Mouse (Mus musculus) right cerebral cortex, postnatal 10 days (tissue): ENCODE data around the gene Zfp423.

ENCODE experiments used
- DNase-seq, 2 experiments: peaks; one replicate each; pipeline ENCODE4 v3.0.0; 2021; ENCODE audit warnings: low spot score in 2 of 2

The Zfp423 gene

GRCm38 (mm10) chr8:87619118-87619517 lies 340.3 kb downstream of the Zfp423 start:
- DNase-seq, result peak in 1 of 2 experiments; percentile 22

- DNase-seq, result no peak
Measured at GRCm38 (mm10) chr8:87613701-87614100, 345.7 kb downstream of the Zfp423 start.
